Mouse (Mus musculus): ENCODE results near the gene Nosip.

DNA sequence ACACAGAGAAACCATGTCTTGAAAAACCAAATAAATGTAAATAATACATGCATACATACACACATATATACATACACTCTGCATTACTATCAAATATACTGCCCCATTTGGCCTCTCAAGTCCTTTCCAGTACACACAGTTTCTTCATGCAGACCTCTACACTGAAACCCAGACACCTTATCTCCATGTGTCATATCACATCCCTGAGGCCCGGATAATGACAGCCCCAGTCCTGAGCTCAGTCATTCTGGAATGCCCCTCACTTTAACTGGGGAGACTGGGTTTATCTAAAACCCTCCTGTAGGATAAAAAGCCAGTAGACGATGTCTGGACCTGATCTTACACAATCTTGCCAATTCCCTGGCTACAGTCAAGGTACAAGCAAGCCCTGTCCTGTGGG, 51.2 kb downstream of the Nosip start:
- TF ChIP-seq CTCF (IDR thresholded peaks at IDR 0.05; ENCODE audit: borderline replicate concordance, insufficient read depth, low read length) (no peak), POLR2A (IDR thresholded peaks at IDR 0.05; ENCODE audit: low read depth, low read length) (no peak)
